Mouse (Mus musculus) layer of hippocampus, adult 18-20 months (tissue): ENCODE measurements around the gene Mlana. TPM values are rescaled to one million over a fixed set of nuclear protein-coding genes. Genes with fewer than 3 reads are reported as not detected.

Source experiments
- DNase-seq, 2 experiments: peaks; one replicate each; pipeline ENCODE4 v3.0.0; 2022; ENCODE audit warnings: low spot score in 2 of 2
- total RNA-seq, 2 experiments: library from RNA; stranded (reverse); gene quantifications; 2 replicates each; pipeline ENCODE4 v1.2.3; 2021

The Mlana gene
- total RNA-seq, 2 experiments from 2014 or later, result 0.63 TPM; not detected in 1

GRCm38 (mm10) chr19:29750994-29751393 is 53.4 kb downstream of the Mlana start:
- no peak for DNase-seq

DNA sequence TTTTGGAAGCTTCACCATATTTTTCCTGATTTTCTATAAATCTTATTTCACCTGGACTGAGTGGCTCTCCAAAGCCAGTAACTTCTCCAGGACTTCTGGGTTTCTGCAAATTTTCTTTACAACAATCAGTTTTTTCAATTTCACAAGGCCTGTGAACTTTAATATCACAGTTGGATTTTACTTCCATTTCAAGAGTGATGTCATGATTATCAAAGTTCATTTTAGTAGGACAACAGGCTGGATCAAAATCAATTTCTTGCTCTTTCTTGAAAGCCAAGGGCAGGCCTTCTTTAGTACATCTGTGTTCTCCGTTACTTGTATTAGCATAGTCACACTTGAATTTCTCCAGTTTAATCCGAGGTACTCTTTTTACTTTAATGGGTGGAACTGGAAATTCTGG is 56.3 kb downstream of the Mlana start:
- DNase-seq, result no peak

Other genes with a start within 250 kb of the Mlana start
- 10 to 100 TPM; 41.8 to 42.0 TPM for gene Ric1, start 175.5 kb upstream of the Mlana start, total RNA-seq
- gene Ermp1, start 49.4 kb upstream of the Mlana start, total RNA-seq, result 10 to 100 TPM; 52.2 to 58.4 TPM
- 10 to 100 TPM; 40.6 to 40.8 TPM for gene 9930021J03Rik, start 108.2 kb downstream of the Mlana start, total RNA-seq
- 10 to 100 TPM; 34.8 to 35.0 TPM for gene Ranbp6, start 115.2 kb downstream of the Mlana start, total RNA-seq
- gene Il33, start 227.3 kb downstream of the Mlana start, total RNA-seq, result 10 to 100 TPM; 78.2 to 91.3 TPM